20 mouse cellular contexts compared by ENCODE assay signal in the genomic region with DNA sequence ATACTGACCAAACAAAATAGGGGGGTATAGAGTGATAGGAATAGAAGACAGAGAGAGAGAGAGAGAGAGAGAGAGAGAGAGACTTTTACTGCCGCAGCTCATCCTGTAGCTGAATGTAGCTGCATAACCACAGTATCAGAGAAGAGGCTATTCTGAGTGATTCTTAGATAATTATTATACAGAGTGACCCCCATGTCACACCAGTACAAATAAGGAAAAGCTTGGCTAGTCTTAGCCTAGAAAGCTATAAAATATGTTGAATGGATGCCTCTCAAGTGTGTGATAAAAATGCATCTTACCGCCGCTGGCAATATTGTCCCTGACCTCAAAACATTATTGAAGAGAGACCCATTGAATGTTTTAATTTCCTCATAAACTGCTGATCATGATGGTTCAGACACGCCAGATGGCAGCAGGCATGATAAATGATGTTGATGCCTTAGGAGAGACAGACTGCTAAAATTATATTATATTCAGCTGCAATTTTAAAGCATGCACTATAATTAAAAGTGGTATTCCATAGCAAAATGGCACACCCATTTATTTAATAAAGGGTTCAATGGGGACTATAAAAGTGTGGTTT.
A peak's percentile ranks its signal among the peaks of the same experiment; 100 is the strongest.
DNase-seq lines count a peak whose midpoint lies in the region; ATAC-seq and TF ChIP-seq lines count a peak whose summit lies in the region.
"Had no signal": no experiment of that assay in that cellular context is flagged by ENCODE, and none has a peak within 500 bp of the region (broad histone marks: within the 10 kb centered on the region; RNA-seq: fewer than 3 reads in every experiment).

No protein-coding gene starts in this region.

- H3K27ac ChIP-seq in hindbrain, embryonic 11.5 days (ENCODE audit: low read depth, low read length) = no peak overlapping the region
- no peak overlapping the region for H3K27ac ChIP-seq in hindbrain, embryonic 12.5 days
- H3K27ac ChIP-seq in layer of hippocampus, adult 2 months = no peak overlapping the region
- no peak overlapping the region for H3K27ac ChIP-seq in neural tube, embryonic 11.5 days (ENCODE audit: low read depth, low read length)
- no peak overlapping the region for H3K27ac ChIP-seq in neural tube, embryonic 15.5 days (replicated peaks)
- H3K27ac ChIP-seq in intestine, embryonic 16.5 days (ENCODE audit: low read length) = no peak overlapping the region
- H3K27ac ChIP-seq: embryonic facial prominence, embryonic 12.5 days; forebrain, embryonic 15.5 days had no signal

- H3K9ac ChIP-seq in hindbrain, embryonic 11.5 days (ENCODE audit: low read depth, low read length) = no peak overlapping the region
- no peak overlapping the region for H3K9ac ChIP-seq in hindbrain, embryonic 12.5 days
- H3K9ac ChIP-seq in neural tube, embryonic 11.5 days (ENCODE audit: low read length) = no peak overlapping the region
- H3K9ac ChIP-seq in neural tube, embryonic 15.5 days (replicated peaks) = no peak overlapping the region
- no peak overlapping the region for H3K9ac ChIP-seq in intestine, embryonic 16.5 days (ENCODE audit: low read depth, low read length)
- H3K9ac ChIP-seq: embryonic facial prominence, embryonic 12.5 days; forebrain, embryonic 15.5 days; heart, embryonic 12.5 days had no signal

- peak; percentile 30; the same call in 1 of the 2 replicates for ATAC-seq in hindbrain, embryonic 11.5 days (ENCODE audit: low FRiP score)
- ATAC-seq in hindbrain, embryonic 12.5 days (ENCODE audit: low FRiP score) = no peak
- ATAC-seq in neural tube, embryonic 11.5 days (ENCODE audit: insufficient read depth, low FRiP score, low TSS enrichment) = peak; percentile 64
- peak; percentile 69; the same call in 1 of the 2 replicates for ATAC-seq in neural tube, embryonic 15.5 days (ENCODE audit: low FRiP score)
- no peak for ATAC-seq in intestine, embryonic 16.5 days
- ATAC-seq: CD4-positive, CD25-positive, alpha-beta regulatory T cell, adult 4 months; forebrain, embryonic 15.5 days had no signal

- no peak overlapping the region for H3K4me3 ChIP-seq in hindbrain, embryonic 11.5 days (ENCODE audit: low read depth, low read length)
- H3K4me3 ChIP-seq in hindbrain, embryonic 12.5 days = no peak overlapping the region
- no peak overlapping the region for H3K4me3 ChIP-seq in layer of hippocampus, adult 2 months
- H3K4me3 ChIP-seq in neural tube, embryonic 11.5 days (ENCODE audit: low read depth, low read length) = no peak overlapping the region
- H3K4me3 ChIP-seq in neural tube, embryonic 15.5 days (replicated peaks) = no peak overlapping the region
- H3K4me3 ChIP-seq in intestine, embryonic 16.5 days (ENCODE audit: low read length) = no peak overlapping the region
- H3K4me3 ChIP-seq: embryonic facial prominence, embryonic 12.5 days; forebrain, embryonic 15.5 days; heart, embryonic 12.5 days had no signal

- H3K9me3 ChIP-seq in hindbrain, embryonic 11.5 days (ENCODE audit: control insufficient read depth, low read length) = no peaks in the 10 kb centered on the region
- H3K9me3 ChIP-seq in hindbrain, embryonic 12.5 days (replicated peaks) = no peaks in the 10 kb centered on the region
- H3K9me3 ChIP-seq in neural tube, embryonic 11.5 days (ENCODE audit: control insufficient read depth, low read length) = no peaks in the 10 kb centered on the region
- no peaks in the 10 kb centered on the region for H3K9me3 ChIP-seq in neural tube, embryonic 15.5 days (replicated peaks)
- H3K9me3 ChIP-seq in intestine, embryonic 16.5 days (ENCODE audit: control insufficient read depth, low read length) = no peaks in the 10 kb centered on the region
- H3K9me3 ChIP-seq: embryonic facial prominence, embryonic 12.5 days; forebrain, embryonic 15.5 days; G1E; heart, embryonic 12.5 days had no signal

- no peaks in the 10 kb centered on the region for H3K36me3 ChIP-seq in hindbrain, embryonic 11.5 days (ENCODE audit: control insufficient read depth, insufficient read depth, low read length)
- H3K36me3 ChIP-seq in hindbrain, embryonic 12.5 days = no peaks in the 10 kb centered on the region
- no peaks in the 10 kb centered on the region for H3K36me3 ChIP-seq in neural tube, embryonic 11.5 days (ENCODE audit: control insufficient read depth, insufficient read depth, low read length)
- no peaks in the 10 kb centered on the region for H3K36me3 ChIP-seq in neural tube, embryonic 15.5 days
- H3K36me3 ChIP-seq in intestine, embryonic 16.5 days (ENCODE audit: control insufficient read depth, insufficient read depth, low read length) = no peaks in the 10 kb centered on the region
- H3K36me3 ChIP-seq: embryonic facial prominence, embryonic 12.5 days; forebrain, embryonic 15.5 days; G1E; heart, embryonic 12.5 days had no signal

- TF ChIP-seq CTCF in layer of hippocampus, adult 2 months (conservative IDR thresholded peaks at IDR 0.05) = peak; percentile 39

- no peak overlapping the region for H3K4me2 ChIP-seq in hindbrain, embryonic 11.5 days (replicated peaks; ENCODE audit: low read depth, low read length)
- H3K4me2 ChIP-seq in hindbrain, embryonic 12.5 days (replicated peaks) = no peak overlapping the region
- no peak overlapping the region for H3K4me2 ChIP-seq in neural tube, embryonic 11.5 days (ENCODE audit: low read depth)
- no peak overlapping the region for H3K4me2 ChIP-seq in neural tube, embryonic 15.5 days
- H3K4me2 ChIP-seq in intestine, embryonic 16.5 days (ENCODE audit: low read depth, low read length) = no peak overlapping the region
- H3K4me2 ChIP-seq: embryonic facial prominence, embryonic 12.5 days; forebrain, embryonic 15.5 days; heart, embryonic 12.5 days had no signal

- no peak for DNase-seq in hindbrain, embryonic 11.5 days (ENCODE audit: low spot score)
- peak in 1 of 2 experiments; percentile 4 for DNase-seq in layer of hippocampus, adult 2 months (ENCODE audit: low spot score in 2 of 2)
- DNase-seq in layer of hippocampus, adult 11-12 months (ENCODE audit: low spot score) = no peak
- no peak for DNase-seq in neural tube, embryonic 11.5 days (ENCODE audit: low spot score)
- no peak for DNase-seq in neural tube, embryonic 10.5 days (ENCODE audit: extremely low spot score, low spot score)
- DNase-seq: adrenal gland, adult 8-10 months; adrenal gland, postnatal 36 days; B cell, adult 2 months; cerebellum, adult 11-12 months; cerebellum, adult 9-10 months; cerebellum, postnatal 25 days; gastrocnemius, postnatal 14 days had no signal

- H3K27me3 ChIP-seq in hindbrain, embryonic 11.5 days (ENCODE audit: control insufficient read depth, insufficient read depth, low read length) = no peaks in the 10 kb centered on the region
- no peaks in the 10 kb centered on the region for H3K27me3 ChIP-seq in hindbrain, embryonic 12.5 days
- no peaks in the 10 kb centered on the region for H3K27me3 ChIP-seq in neural tube, embryonic 11.5 days (ENCODE audit: control insufficient read depth, insufficient read depth, low read length)
- no peaks in the 10 kb centered on the region for H3K27me3 ChIP-seq in neural tube, embryonic 15.5 days (replicated peaks)
- H3K27me3 ChIP-seq in intestine, embryonic 16.5 days (replicated peaks; ENCODE audit: control insufficient read depth, insufficient read depth, low read length) = no peaks in the 10 kb centered on the region
- H3K27me3 ChIP-seq: embryonic facial prominence, embryonic 12.5 days; forebrain, embryonic 15.5 days; heart, embryonic 12.5 days had no signal

- no peaks in the 10 kb centered on the region for H3K4me1 ChIP-seq in hindbrain, embryonic 11.5 days (replicated peaks; ENCODE audit: control insufficient read depth, insufficient read depth, low read length)
- H3K4me1 ChIP-seq in hindbrain, embryonic 12.5 days = no peaks in the 10 kb centered on the region
- no peaks in the 10 kb centered on the region for H3K4me1 ChIP-seq in neural tube, embryonic 11.5 days (ENCODE audit: control insufficient read depth, insufficient read depth, low read length)
- no peaks in the 10 kb centered on the region for H3K4me1 ChIP-seq in neural tube, embryonic 15.5 days
- no peaks in the 10 kb centered on the region for H3K4me1 ChIP-seq in intestine, embryonic 16.5 days (ENCODE audit: control insufficient read depth, insufficient read depth, low read length)
- H3K4me1 ChIP-seq: embryonic facial prominence, embryonic 12.5 days; forebrain, embryonic 15.5 days; heart, embryonic 12.5 days had no signal

- 76% methylated on average over 4 of the region's 4 CpGs for WGBS in hindbrain, embryonic 11.5 days
- 80% methylated on average over 4 of the region's 4 CpGs for WGBS in hindbrain, embryonic 12.5 days
- WGBS in neural tube, embryonic 11.5 days = 66% methylated on average over 4 of the region's 4 CpGs
- WGBS in neural tube, embryonic 15.5 days = 40% methylated on average over 4 of the region's 4 CpGs
- 72% methylated on average over 4 of the region's 4 CpGs for WGBS in intestine, embryonic 16.5 days

Comparison
In these comparisons a context has a peak if more than half of its experiments do, and no peak if none do; other contexts are left out.
1. ATAC-seq: peak in hindbrain, embryonic 11.5 days (single experiment), neural tube, embryonic 11.5 days (single experiment) and neural tube, embryonic 15.5 days (single experiment); none in hindbrain, embryonic 12.5 days (single experiment) and intestine, embryonic 16.5 days (single experiment).